Mouse (Mus musculus): ENCODE results near the gene Sptbn4. TPM values are rescaled to one million over a fixed set of nuclear protein-coding genes. Genes with fewer than 3 reads are reported as not detected.

Gene Sptbn4
- total and polyA plus RNA-seq, 2 experiments from 2014 or later, result 4.0 to 27.1 TPM

DNA sequence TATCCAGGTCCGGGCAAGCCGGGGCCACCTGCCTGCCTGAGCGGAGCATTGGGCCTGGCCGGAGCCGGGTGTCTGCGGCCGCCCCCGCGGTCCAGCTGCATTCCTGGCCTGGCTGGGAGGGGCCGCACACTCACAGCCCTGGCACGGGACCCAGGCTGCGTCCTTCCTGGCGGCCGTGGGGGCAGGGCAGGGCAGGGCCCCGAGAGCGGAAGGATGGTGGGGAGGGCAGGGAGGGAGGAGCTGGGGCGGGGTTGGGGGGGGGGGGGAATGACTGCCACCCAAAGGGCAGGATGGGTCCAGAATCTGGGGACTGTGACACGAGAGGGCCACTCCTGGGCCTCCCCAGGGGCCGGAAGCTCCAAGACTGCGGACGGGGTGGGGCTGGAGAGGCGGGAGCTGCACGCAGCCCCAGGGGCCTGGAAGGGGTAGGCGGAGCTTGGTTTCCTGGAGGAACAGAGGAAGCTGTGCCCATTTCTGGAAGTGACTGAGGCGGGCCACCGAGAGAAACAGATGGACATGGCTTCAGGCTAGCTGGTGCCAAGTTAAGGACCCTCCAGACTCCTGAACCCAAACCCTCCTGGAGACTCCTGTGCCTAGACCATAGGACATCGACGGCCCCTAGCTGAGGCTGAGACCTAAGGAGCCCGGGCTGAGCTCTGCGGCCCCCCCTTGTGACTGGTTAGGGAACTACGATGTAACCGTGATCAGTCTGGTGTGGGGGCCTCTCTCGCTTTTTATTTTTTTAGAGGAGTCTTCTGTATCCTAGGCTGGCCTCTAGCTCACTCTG, 43.2 kb upstream of the Sptbn4 start:
- Histone ChIP-seq H3K9ac (replicated peaks; ENCODE audit: low read length, poor library complexity, severe bottlenecking) (no peak overlapping the region; the same call in 1 of the 2 replicates), H3K27ac (ENCODE audit: low read depth, low read length) (peak overlapping the region; percentile 6; the same call in 1 of the 2 replicates)

DNA sequence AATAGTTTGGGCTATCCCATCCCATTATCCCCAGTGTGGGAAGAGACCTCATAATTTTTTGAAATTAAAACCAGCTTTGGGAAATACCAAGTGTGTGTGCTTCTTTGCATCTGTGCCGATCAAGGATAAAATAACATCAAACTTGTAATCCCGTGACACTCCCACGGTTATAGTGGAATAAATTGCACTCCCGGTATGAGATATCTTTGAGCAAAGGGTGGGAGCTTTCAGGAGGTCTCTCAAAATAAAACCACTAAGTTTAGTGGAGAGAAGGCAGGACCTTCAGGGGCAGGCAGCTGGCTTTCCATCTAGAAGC, 42.7 kb upstream of the Sptbn4 start:
- 42% methylated on average over 4 of the region's 4 CpGs for WGBS
- Histone ChIP-seq H3K36me3 (ENCODE audit: insufficient read depth, low read length) (no peaks in the 10 kb centered on the region), H3K4me2 (ENCODE audit: low read depth, low read length, poor library complexity, severe bottlenecking) (peak overlapping the region; percentile 40), H3K9me3 (ENCODE audit: low read length) (no peaks in the 10 kb centered on the region), H3K27me3 (ENCODE audit: insufficient read depth, low read length) (no peaks in the 10 kb centered on the region), H3K27ac (ENCODE audit: low read depth, low read length) (peak overlapping the region; percentile 6; the same call in 1 of the 2 replicates), H3K4me1 (ENCODE audit: insufficient read depth, low read length) (no peaks in the 10 kb centered on the region), H3K9ac (replicated peaks; ENCODE audit: low read length, poor library complexity, severe bottlenecking) (no peak overlapping the region; the same call in 1 of the 2 replicates), H3K4me3 (ENCODE audit: low read depth, low read length) (no peak overlapping the region; the same call in 1 of the 2 replicates)
- TF ChIP-seq CTCF (IDR thresholded peaks at IDR 0.05), result no peak
- no peak for ATAC-seq (ENCODE audit: low FRiP score)
- no peak for DNase-seq (ENCODE audit: low spot score)

More for the DNA sequence above, 43.2 kb upstream of the Sptbn4 start:
- no peaks in the 10 kb centered on the region for H3K4me1 ChIP-seq (ENCODE audit: insufficient read depth, low read length)
- H3K4me3 ChIP-seq (ENCODE audit: low read depth, low read length), result peak overlapping the region; percentile 19; the same call in 1 of the 2 replicates
- peak; percentile 53 for TF ChIP-seq CTCF (IDR thresholded peaks at IDR 0.05)
- peak overlapping the region; percentile 40 for H3K4me2 ChIP-seq (ENCODE audit: low read depth, low read length, poor library complexity, severe bottlenecking)
- H3K9me3 ChIP-seq (ENCODE audit: low read length), result no peaks in the 10 kb centered on the region
- peak; percentile 60 for DNase-seq (ENCODE audit: low spot score)
- no peaks in the 10 kb centered on the region for H3K36me3 ChIP-seq (ENCODE audit: insufficient read depth, low read length)
- 4% methylated on average over 31 of the region's 33 CpGs for WGBS
- H3K27me3 ChIP-seq (ENCODE audit: insufficient read depth, low read length), result no peaks in the 10 kb centered on the region
- no peak for ATAC-seq (ENCODE audit: low FRiP score)

- H3K36me3 ChIP-seq (ENCODE audit: insufficient read depth, low read length), result no peaks in the 10 kb centered on the region
- no peaks in the 10 kb centered on the region for H3K27me3 ChIP-seq (ENCODE audit: insufficient read depth, low read length)
- H3K4me2 ChIP-seq (ENCODE audit: low read depth, low read length, poor library complexity, severe bottlenecking), result no peak overlapping the region
- no peaks in the 10 kb centered on the region for H3K4me1 ChIP-seq (ENCODE audit: insufficient read depth, low read length)
- no peak for TF ChIP-seq CTCF (IDR thresholded peaks at IDR 0.05)
- no peak overlapping the region for H3K4me3 ChIP-seq (ENCODE audit: low read depth, low read length)
- ATAC-seq (ENCODE audit: low FRiP score) (no peak), DNase-seq (ENCODE audit: low spot score) (no peak)
- 91% methylated on average over 25 of the region's 25 CpGs for WGBS
- H3K9me3 ChIP-seq (ENCODE audit: low read length), result no peaks in the 10 kb centered on the region
- no peak overlapping the region for H3K9ac ChIP-seq (replicated peaks; ENCODE audit: low read length, poor library complexity, severe bottlenecking)
- H3K27ac ChIP-seq (ENCODE audit: low read depth, low read length), result no peak overlapping the region
Measured at GRCm38 (mm10) chr7:27489270-27489869, 41.9 kb upstream of the Sptbn4 start.

GRCm38 (mm10) chr7:27487740-27488268, 40.3 kb upstream of the Sptbn4 start:
- no peak for TF ChIP-seq CTCF (IDR thresholded peaks at IDR 0.05)
- Histone ChIP-seq H3K27me3 (ENCODE audit: insufficient read depth, low read length) (no peaks in the 10 kb centered on the region), H3K4me1 (ENCODE audit: insufficient read depth, low read length) (no peaks in the 10 kb centered on the region), H3K36me3 (ENCODE audit: insufficient read depth, low read length) (no peaks in the 10 kb centered on the region), H3K9me3 (ENCODE audit: low read length) (no peaks in the 10 kb centered on the region), H3K27ac (ENCODE audit: low read depth, low read length) (peak overlapping the region; percentile 91; the same call in 1 of the 2 replicates), H3K4me2 (ENCODE audit: low read depth, low read length, poor library complexity, severe bottlenecking) (peak overlapping the region; percentile 66), H3K9ac (replicated peaks; ENCODE audit: low read length, poor library complexity, severe bottlenecking) (peak overlapping the region; percentile 89), H3K4me3 (ENCODE audit: low read depth, low read length) (peak overlapping the region; percentile 72)
- DNase-seq (ENCODE audit: low spot score) (no peak), ATAC-seq (ENCODE audit: low FRiP score) (no peak)
- 6% methylated on average over 13 of the region's 13 CpGs for WGBS

GRCm38 (mm10) chr7:27486770-27487697, 39.5 kb upstream of the Sptbn4 start, which contains the start of gene Sertad1:
Gene Sertad1 (plus strand): TSS chr7:27486910.
- no peaks in the 10 kb centered on the region for H3K4me1 ChIP-seq (ENCODE audit: insufficient read depth, low read length)
- H3K4me2 ChIP-seq (ENCODE audit: low read depth, low read length, poor library complexity, severe bottlenecking), result peak within 1 kb of the TSS; percentile 66
- H3K36me3 ChIP-seq (ENCODE audit: insufficient read depth, low read length), result no peaks in the 10 kb centered on the region
- peak within 1 kb of the TSS; percentile 89 for H3K9ac ChIP-seq (replicated peaks; ENCODE audit: low read length, poor library complexity, severe bottlenecking)
- ATAC-seq (ENCODE audit: low FRiP score) (peak; percentile 97), DNase-seq (ENCODE audit: low spot score) (peak; percentile 99)
- under 1% methylated on average over 65 of the region's 80 CpGs for WGBS
- H3K27ac ChIP-seq (ENCODE audit: low read depth, low read length), result peak within 1 kb of the TSS; percentile 91
- no peaks in the 10 kb centered on the region for H3K9me3 ChIP-seq (ENCODE audit: low read length)
- no peaks in the 10 kb centered on the region for H3K27me3 ChIP-seq (ENCODE audit: insufficient read depth, low read length)
- H3K4me3 ChIP-seq (ENCODE audit: low read depth, low read length), result peak within 1 kb of the TSS; percentile 72
- TF ChIP-seq CTCF (IDR thresholded peaks at IDR 0.05), result peak; percentile 60

All from midbrain, postnatal 0 days (tissue).